Mouse (Mus musculus) sigmoid colon, adult 10 weeks (tissue): ENCODE data around the gene Nmu. TPM values are rescaled to one million over a fixed set of nuclear protein-coding genes. Genes with fewer than 3 reads are reported as not detected.

ENCODE experiments used
- polyA plus RNA-seq: library from polyadenylated mRNA; stranded (reverse); fragments of 350-450 nt; fragmentation: Illumina TruSeq; extraction: RNeasy Lipid Tissue Mini Kit (QIAGEN cat#74804); gene quantifications from one replicate; pipeline ENCODE4 v1.2.3, GENCODE M21; 2014; ENCODE audit warnings: low read depth, low replicate concordance

Nmu gene
- 13.6 TPM for polyA plus RNA-seq

GRCm38 (mm10) chr5:76363453-76364104 is at the start of gene Nmu:
Nmu (minus strand) TSS chr5:76363788.

GRCm38 (mm10) chr5:76330953-76331352 is 32.6 kb downstream of the Nmu start, which contains the start of gene Pdcl2:
Pdcl2 (minus strand) TSS chr5:76331156.

GRCm38 (mm10) chr5:76304452-76305341 is 58.9 kb downstream of the Nmu start, which contains the start of gene Clock:
Clock (minus strand) TSS chr5:76304792.

Other genes with a start within 250 kb of the Nmu start
- gene Srd5a3, start 223.5 kb downstream of the Nmu start, polyA plus RNA-seq = 24.2 TPM
- 166 TPM for gene Tmem165, start 179.9 kb downstream of the Nmu start, polyA plus RNA-seq
- gene Clock, start 59.0 kb downstream of the Nmu start, polyA plus RNA-seq = 123 TPM
- gene Pdcl2, start 32.6 kb downstream of the Nmu start, polyA plus RNA-seq = not detected
- gene Gm7271, start 120.3 kb upstream of the Nmu start, polyA plus RNA-seq = not detected
- 138 TPM for gene Exoc1, start 165.5 kb upstream of the Nmu start, polyA plus RNA-seq
- gene Cep135, start 224.9 kb upstream of the Nmu start, polyA plus RNA-seq = 9.6 TPM